Mouse (Mus musculus) gastrocnemius, postnatal 14 days (tissue): Measurements from ENCODE around the gene Pnldc1. TPM values are rescaled to one million over a fixed set of nuclear protein-coding genes. Genes with fewer than 3 reads are reported as not detected.

Experiments used
- DNase-seq: peaks from one replicate; pipeline ENCODE4 v3.0.0; 2021; ENCODE audit warnings: mixed read lengths
- intact Hi-C: fragments of 180-260 bp; cut with DNase I; formaldehyde crosslinking; loops from one replicate; pipeline ENCODE4 v1.15.1; 2025; ENCODE audit warnings: low total_unique reads
- microRNA-seq, 2 experiments: library from miRNA; unstranded; fragments of <30 nt; microRNA quantifications; one replicate each; pipeline ENCODE4 v1.2.0; 2021
- total RNA-seq, 2 experiments: library from RNA; stranded (reverse); gene quantifications; 2 replicates each; pipeline ENCODE4 v1.2.3; 2021

Gene Pnldc1
- total RNA-seq, 2 experiments from 2014 or later = 0.14 to 0.91 TPM

GRCm38 (mm10) chr17:12866853-12867252 lies 43.2 kb downstream of the Pnldc1 start:
- no peak for DNase-seq
- intact Hi-C loops = no loop called here

DNA sequence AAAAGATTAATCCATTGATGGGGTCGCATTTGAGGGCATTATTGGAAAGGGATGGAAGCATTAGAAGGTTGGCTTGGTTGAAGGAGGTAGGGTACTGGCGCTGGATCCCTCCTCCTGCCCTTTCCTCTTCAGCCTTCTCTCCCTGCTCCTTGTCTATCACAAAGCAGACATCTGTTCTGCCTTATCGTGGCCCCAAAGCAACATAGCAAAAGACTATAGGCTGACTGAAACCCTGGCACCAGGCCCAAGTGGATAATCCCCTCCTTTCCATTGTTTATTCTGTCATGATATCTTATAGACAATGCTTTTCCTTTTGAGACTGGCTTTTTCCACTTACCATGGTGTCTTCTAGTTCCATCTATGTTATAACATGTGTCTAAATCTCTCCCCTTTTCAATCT lies 44.6 kb downstream of the Pnldc1 start:
- intact Hi-C loops = no loop called here
- DNase-seq = no peak

GRCm38 (mm10) chr17:12864111-12864510 lies 45.9 kb downstream of the Pnldc1 start:
- no peak for DNase-seq
- intact Hi-C loops = no loop called here

GRCm38 (mm10) chr17:12859006-12859520 lies 51.0 kb downstream of the Pnldc1 start:
- intact Hi-C loops = no loop called here

GRCm38 (mm10) chr17:12858072-12858471 lies 52.0 kb downstream of the Pnldc1 start:
- no peak for DNase-seq

More at GRCm38 (mm10) chr17:12859006-12859520, 51.0 kb downstream of the Pnldc1 start:
- DNase-seq = no peak

GRCm38 (mm10) chr17:12857395-12857794 lies 52.6 kb downstream of the Pnldc1 start:
- DNase-seq = no peak
- intact Hi-C loops = no loop called here

More at GRCm38 (mm10) chr17:12858072-12858471, 52.0 kb downstream of the Pnldc1 start:
- intact Hi-C loops = no loop called here

DNA sequence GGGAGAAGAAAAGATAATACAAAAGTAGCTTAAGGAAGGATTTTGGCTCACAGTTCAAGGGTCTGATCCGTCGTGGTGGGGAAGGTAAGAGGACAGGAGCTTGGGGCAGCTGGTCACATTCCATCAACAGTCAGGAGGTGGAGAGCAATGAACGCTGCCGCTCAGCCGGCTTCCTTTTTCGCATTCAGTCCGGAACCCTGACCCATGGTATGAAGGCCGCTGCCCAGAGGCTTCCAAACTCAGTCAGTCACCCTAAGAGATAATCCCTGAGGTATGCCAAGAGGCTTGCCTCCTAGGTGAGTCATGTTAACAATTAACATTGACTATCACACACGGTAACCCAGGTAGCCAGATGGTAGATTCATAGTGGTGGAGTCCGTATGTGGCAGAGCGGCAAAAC lies 55.6 kb downstream of the Pnldc1 start:
- intact Hi-C loops = no loop called here
- DNase-seq = no peak

DNA sequence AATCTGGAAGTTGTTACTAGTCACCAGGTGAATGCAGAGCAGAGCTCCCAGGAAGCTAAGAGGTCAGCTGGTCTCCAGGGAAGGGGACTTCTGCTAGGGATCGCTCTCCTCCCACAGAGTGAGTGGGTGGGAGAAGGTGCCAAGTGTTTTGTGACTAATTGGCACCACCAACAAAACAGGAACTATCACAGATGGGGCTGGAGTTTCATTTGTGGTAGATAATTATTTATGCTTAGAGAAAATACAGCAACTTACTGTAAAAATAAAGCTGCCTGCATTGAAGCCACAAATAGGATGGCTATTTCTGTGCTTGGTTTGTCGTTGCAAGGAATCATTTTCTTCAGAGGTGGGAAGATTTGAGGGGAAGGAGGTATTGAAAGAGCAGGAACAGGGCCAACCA lies 56.2 kb downstream of the Pnldc1 start:
- DNase-seq = no peak
- intact Hi-C loops = no loop called here

GRCm38 (mm10) chr17:12851689-12852088 lies 58.3 kb downstream of the Pnldc1 start:
- DNase-seq = no peak
- intact Hi-C loops = no loop called here

- intact Hi-C loops = no loop called here
- no peak for DNase-seq
Observed at GRCm38 (mm10) chr17:12849778-12850382, 60.1 kb downstream of the Pnldc1 start.

DNA sequence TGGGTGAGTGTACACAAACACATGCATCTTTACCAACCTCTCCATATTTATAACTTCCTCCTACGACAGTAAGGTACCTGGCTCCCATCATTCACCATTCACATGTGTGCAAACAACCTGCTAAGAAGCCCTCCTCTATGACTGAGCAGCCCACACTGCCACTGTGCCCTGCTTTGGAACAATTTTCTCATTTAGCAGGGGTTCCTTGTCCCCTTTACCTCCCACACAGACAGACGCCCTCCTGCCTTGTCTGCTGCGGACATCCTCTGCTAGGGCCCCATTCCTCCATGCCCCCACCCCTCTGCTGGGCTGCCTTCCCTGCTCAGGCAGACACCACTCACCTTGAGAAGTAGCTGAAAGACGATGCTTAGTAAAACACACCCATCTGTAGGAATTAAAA lies 62.3 kb downstream of the Pnldc1 start:
- intact Hi-C loops = no loop called here
- no peak for DNase-seq

- DNase-seq = peak; percentile 65
- intact Hi-C loops = no loop called here
Observed at GRCm38 (mm10) chr17:12846474-12846873, 63.6 kb downstream of the Pnldc1 start.

DNA sequence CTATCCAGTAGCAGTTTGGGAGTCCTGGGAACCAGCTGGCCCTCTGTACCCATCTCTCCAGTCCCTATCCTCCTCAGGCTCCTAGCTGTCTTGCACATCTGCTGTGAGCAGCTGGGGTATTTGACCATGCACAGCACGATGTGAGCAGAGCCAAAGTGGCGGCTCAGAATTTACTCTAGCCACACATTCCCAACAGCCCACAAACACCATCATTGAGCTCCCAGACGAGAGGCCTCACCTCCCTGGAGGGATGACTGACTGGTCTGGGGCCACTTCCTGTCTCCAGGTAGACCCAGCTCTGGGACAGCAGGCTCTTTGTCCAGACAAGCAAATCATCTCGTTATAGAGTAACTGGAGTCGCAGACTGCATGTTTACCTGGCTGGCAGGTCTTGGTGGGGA lies 64.2 kb downstream of the Pnldc1 start:
- intact Hi-C loops = no loop called here
- DNase-seq = no peak

- intact Hi-C loops = no loop called here
- DNase-seq = no peak
Observed at GRCm38 (mm10) chr17:12844540-12844939, 65.5 kb downstream of the Pnldc1 start.

GRCm38 (mm10) chr17:12843826-12844225 lies 66.2 kb downstream of the Pnldc1 start:
- intact Hi-C loops = no loop called here
- DNase-seq = no peak

DNA sequence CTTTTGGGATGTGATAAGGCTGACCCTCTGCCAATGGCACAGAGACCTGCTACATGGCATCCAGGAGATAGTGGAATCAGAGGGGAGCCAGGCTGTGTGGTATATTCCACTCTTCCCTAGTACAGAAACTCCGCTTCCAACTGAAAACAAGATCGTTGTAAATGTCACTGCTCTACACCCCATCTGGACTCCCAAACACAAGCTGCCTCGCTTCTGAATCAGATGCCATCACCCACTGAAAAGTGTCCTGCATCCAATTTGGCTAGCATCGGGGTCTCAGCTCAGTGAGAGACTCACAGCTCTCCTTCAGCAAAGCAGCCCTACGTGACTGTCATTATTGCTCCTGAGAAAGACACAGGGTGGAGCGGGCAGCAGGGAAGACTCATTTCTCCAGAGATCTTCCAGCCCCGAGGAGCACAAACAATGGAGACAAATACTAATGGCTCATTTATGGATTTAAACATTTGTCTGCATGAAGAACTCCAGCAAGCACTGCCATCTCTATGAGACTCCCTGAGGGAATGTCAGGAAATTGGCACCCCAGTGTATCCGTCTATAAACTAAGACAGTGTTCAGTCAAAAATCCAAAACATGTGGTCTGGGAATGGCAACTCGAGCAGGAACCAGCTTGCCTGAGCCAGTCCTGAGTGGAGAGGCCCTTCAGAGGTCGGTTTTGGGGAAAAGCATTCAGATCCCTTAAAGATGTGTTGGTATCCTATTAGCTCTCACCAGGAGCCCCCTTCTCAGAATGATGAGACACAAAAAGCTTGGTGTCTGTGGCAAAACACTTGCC lies 70.4 kb downstream of the Pnldc1 start:
- DNase-seq = no peak
- intact Hi-C loops = no loop called here

Small RNA genes lying within 50 kb of the gene (microRNA-seq; reads per million reads assigned to microRNA genes)
- gene Gm24085 = 0 reads per million in 2 experiments

Other genes with a start within 250 kb of the Pnldc1 start
- gene Slc22a1, start 234.4 kb downstream of the Pnldc1 start, total RNA-seq = not detected
- 10 to 100 TPM; 64.3 to 72.6 TPM for gene Igf2r, start 140.6 kb downstream of the Pnldc1 start, total RNA-seq
- under 1 TPM; 0.18 to 0.90 TPM for gene Mas1, start 42.1 kb downstream of the Pnldc1 start, total RNA-seq
- 1 to 10 TPM; 1.8 to 2.1 TPM for gene Mrgprh, start 34.2 kb downstream of the Pnldc1 start, total RNA-seq
- gene Tcp1, start 5.5 kb upstream of the Pnldc1 start, total RNA-seq = 100 to 1,000 TPM; 205 to 212 TPM
- 10 to 100 TPM; 86.2 to 87.2 TPM for gene Mrpl18, start 6.1 kb upstream of the Pnldc1 start, total RNA-seq
- not detected for gene Acat3, start 30.4 kb upstream of the Pnldc1 start, total RNA-seq
- 1 to 10 TPM; 4.7 to 6.4 TPM for gene Acat2, start 50.5 kb upstream of the Pnldc1 start, total RNA-seq
- 10 to 100 TPM; 27.9 to 31.2 TPM for gene Wtap, start 83.9 kb upstream of the Pnldc1 start, total RNA-seq
- gene Sod2, start 96.6 kb upstream of the Pnldc1 start, total RNA-seq = 100 to 1,000 TPM; 302 to 371 TPM
- not detected for gene Gpr31b, start 142.1 kb upstream of the Pnldc1 start, total RNA-seq
- under 1 TPM; 0.27 to 0.35 TPM for gene Tcp10b, start 150.9 kb upstream of the Pnldc1 start, total RNA-seq
- not detected for gene Unc93a, start 221.6 kb upstream of the Pnldc1 start, total RNA-seq